Mouse (Mus musculus) limb, embryonic 15.5 days (tissue): Measurements from ENCODE around the gene Coro1c. TPM values are rescaled to one million over a fixed set of nuclear protein-coding genes. Genes with fewer than 3 reads are reported as not detected.

Experiments
- ATAC-seq: fragments of 200-750 bp; cut with Nextera tagmentation; 2 replicates; pipeline ENCODE4 v1.8.0; 2017; ENCODE audit warnings: low read depth, moderate TSS enrichment; ENCODE audit not compliant: insufficient number of reproducible peaks, low FRiP score, low TSS enrichment
- H3K27ac ChIP-seq: fragments of 300-500 bp; sonication (generic); 2 replicates; pipeline ENCODE4 v1.5.1; 2015; ENCODE audit warnings: moderate library complexity, mild to moderate bottlenecking, inconsistent platforms
- H3K27me3 ChIP-seq: fragments of 300-500 bp; sonication (generic); 2 replicates; pipeline ENCODE4 v1.6.1; 2015; ENCODE audit warnings: inconsistent platforms
- H3K36me3 ChIP-seq: fragments of 300-500 bp; sonication (generic); 2 replicates; pipeline ENCODE4 v1.6.1; 2015; ENCODE audit warnings: inconsistent platforms
- H3K4me1 ChIP-seq: fragments of 300-500 bp; sonication (generic); 2 replicates; pipeline ENCODE4 v1.6.1; 2015; ENCODE audit warnings: inconsistent platforms
- H3K4me2 ChIP-seq: fragments of 300-500 bp; sonication (generic); 2 replicates; pipeline ENCODE4 v1.6.1; 2015; ENCODE audit warnings: mild to moderate bottlenecking, inconsistent platforms
- H3K4me3 ChIP-seq: fragments of 300-500 bp; sonication (generic); 2 replicates; pipeline ENCODE4 v1.5.1; 2015; ENCODE audit warnings: mild to moderate bottlenecking, inconsistent platforms
- H3K9ac ChIP-seq: fragments of 300-500 bp; sonication (generic); 2 replicates; pipeline ENCODE4 v1.6.1; 2015; ENCODE audit warnings: inconsistent platforms
- H3K9me3 ChIP-seq: fragments of 300-500 bp; sonication (generic); 2 replicates; pipeline ENCODE4 v1.6.1; 2016; ENCODE audit warnings: inconsistent platforms
- WGBS: fragments of 180-500 bp; shearing (Covaris S2); methylation state at CpG from one replicate; pipeline ENCODE4 v1.1.7; 2015; 5-methylcytosine and 5-hydroxymethylcytosine counted together
- polyA plus RNA-seq: library from polyadenylated mRNA; unstranded; fragments of >200 nt; fragmentation: Nextera tagmentation; extraction: Ambion mirVana; gene quantifications from 2 replicates; pipeline ENCODE4 v1.2.1, GENCODE M21; 2015

The Coro1c gene
- polyA plus RNA-seq, 1 experiment from 2014 or later: 98.4 TPM

DNA sequence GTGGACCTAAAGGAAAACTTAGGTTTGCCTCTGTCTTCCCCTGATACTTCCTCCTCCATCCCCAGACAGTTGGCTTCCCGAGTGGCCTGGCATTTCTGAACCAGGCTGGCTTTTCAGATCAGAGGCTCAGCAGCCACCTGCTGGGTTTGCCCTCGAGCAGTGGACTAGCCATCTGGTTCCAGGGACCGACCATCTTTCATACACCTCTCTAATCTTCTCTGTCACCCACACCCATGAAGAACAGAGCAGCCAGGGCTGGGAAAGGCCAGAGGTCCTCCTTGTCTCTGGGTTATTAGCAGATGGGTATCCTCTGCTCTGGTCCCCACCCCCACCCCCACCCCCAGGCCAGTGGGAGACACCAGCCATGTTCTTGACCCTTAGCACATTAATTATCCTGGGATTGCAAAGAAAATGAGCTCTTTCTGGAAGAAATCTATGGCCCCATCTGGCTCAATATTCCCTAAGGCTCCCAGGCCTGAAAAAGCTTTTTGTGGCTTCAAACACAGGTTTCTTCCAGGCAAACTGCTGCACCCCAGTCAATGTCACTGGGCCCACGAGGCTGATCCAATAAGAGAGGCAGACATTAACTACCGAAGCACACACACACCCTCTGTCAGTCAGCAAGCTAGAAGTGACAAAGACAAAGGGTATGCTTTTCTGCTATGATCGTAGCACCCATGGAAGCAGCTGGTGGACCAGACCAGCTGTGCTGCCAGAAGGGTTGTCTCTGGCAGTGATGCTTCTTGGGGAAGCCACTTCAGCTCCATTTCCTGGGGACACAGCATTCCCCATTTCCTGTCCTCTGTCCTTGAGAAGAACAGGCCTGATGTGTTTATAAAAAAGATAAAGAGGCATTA is 13.0 kb upstream of the Coro1c start:
- Histone ChIP-seq H3K36me3 (no peaks in the 10 kb centered on the region), H3K4me2 (no peak overlapping the region), H3K9me3 (no peaks in the 10 kb centered on the region), H3K27ac (no peak overlapping the region), H3K27me3 (no peaks in the 10 kb centered on the region), H3K4me1 (peaks cover 14% of the 10 kb centered on the region), H3K9ac (no peak overlapping the region), H3K4me3 (no peak overlapping the region)
- WGBS: 16% methylated on average over 6 of the region's 6 CpGs
- no peak for ATAC-seq

DNA sequence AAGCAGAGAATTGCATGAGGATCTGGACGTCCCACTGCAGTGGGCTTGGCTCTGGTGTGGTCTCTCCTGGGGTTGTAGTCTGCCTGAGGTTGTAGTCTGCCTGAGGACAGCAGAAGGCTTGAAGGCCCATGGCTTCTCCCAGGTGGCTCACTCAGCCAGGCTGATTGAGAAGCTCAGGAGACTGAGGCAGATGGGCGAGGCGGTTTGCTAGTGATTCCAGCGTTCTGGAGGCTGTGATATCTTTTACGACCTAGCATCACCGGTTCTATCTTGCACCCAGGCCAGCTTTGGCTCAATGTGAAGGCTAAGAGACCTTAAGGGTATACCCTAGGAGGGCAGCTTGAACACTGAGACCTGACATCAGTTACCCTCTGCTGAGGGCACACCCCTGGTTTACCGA is 10.5 kb upstream of the Coro1c start:
- Histone ChIP-seq H3K9ac (no peak overlapping the region), H3K4me1 (peaks cover 10% of the 10 kb centered on the region), H3K9me3 (no peaks in the 10 kb centered on the region), H3K4me3 (no peak overlapping the region), H3K27ac (no peak overlapping the region), H3K4me2 (no peak overlapping the region), H3K36me3 (no peaks in the 10 kb centered on the region), H3K27me3 (no peaks in the 10 kb centered on the region)
- 31% methylated on average over 7 of the region's 7 CpGs for WGBS
- ATAC-seq: no peak

- no peak for ATAC-seq
- Histone ChIP-seq H3K4me2 (no peak overlapping the region), H3K4me1 (peaks cover 10% of the 10 kb centered on the region), H3K9ac (no peak overlapping the region), H3K36me3 (no peaks in the 10 kb centered on the region), H3K9me3 (no peaks in the 10 kb centered on the region), H3K4me3 (no peak overlapping the region), H3K27ac (peak overlapping the region; percentile 43; the same call in 1 of the 2 replicates), H3K27me3 (no peaks in the 10 kb centered on the region)
- 10% methylated on average over 9 of the region's 9 CpGs for WGBS
These were observed 10.1 kb upstream of the Coro1c start for GRCm38 (mm10) chr5:113918654-113919053.

- no peak overlapping the region for H3K4me3 ChIP-seq
- no peak for ATAC-seq
- no peaks in the 10 kb centered on the region for H3K27me3 ChIP-seq
- H3K36me3 ChIP-seq: no peaks in the 10 kb centered on the region
- WGBS: 63% methylated on average over 6 of the region's 6 CpGs
- H3K4me1 ChIP-seq: peaks cover 20% of the 10 kb centered on the region
- no peak overlapping the region for H3K27ac ChIP-seq
- H3K9ac ChIP-seq: no peak overlapping the region
- no peaks in the 10 kb centered on the region for H3K9me3 ChIP-seq
- no peak overlapping the region for H3K4me2 ChIP-seq
These were observed 2.1 kb upstream of the Coro1c start for GRCm38 (mm10) chr5:113910705-113911104.

DNA sequence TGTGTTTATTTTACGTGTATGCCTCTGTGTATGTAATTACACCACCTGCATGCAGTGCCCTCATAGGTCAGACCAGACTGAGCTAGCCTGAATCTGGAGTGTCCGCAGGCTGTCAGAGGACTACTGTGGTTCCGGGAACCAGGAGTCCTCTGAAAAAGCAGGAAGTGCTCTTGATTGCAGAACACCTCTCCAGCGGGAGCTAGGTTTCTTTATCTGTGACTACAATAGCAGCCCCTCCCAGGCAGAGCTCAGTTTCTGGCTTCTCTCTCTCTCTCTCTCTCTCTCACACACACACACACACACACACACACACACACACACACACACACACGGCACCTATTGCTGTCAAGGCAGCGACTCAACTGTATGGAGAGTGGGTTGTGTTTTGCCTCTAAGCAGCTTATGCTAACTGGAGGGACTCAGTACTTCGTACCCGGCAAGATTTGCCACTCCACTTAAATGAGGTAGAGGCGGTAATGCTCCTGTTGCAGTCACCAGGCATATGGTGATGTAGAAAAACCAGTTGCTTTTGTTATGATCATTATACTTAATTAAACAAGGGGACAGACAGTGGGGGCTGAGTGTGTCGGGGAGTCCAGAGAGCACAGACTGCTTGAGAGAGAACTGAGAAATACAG is 1.6 kb upstream of the Coro1c start:
- H3K36me3 ChIP-seq: no peaks in the 10 kb centered on the region
- no peak overlapping the region for H3K27ac ChIP-seq
- ATAC-seq: no peak
- H3K4me3 ChIP-seq: no peak overlapping the region
- H3K27me3 ChIP-seq: no peaks in the 10 kb centered on the region
- no peak overlapping the region for H3K4me2 ChIP-seq
- H3K9me3 ChIP-seq: no peaks in the 10 kb centered on the region
- no peak overlapping the region for H3K9ac ChIP-seq
- peaks cover 20% of the 10 kb centered on the region for H3K4me1 ChIP-seq
- 34% methylated on average over 10 of the region's 10 CpGs for WGBS

DNA sequence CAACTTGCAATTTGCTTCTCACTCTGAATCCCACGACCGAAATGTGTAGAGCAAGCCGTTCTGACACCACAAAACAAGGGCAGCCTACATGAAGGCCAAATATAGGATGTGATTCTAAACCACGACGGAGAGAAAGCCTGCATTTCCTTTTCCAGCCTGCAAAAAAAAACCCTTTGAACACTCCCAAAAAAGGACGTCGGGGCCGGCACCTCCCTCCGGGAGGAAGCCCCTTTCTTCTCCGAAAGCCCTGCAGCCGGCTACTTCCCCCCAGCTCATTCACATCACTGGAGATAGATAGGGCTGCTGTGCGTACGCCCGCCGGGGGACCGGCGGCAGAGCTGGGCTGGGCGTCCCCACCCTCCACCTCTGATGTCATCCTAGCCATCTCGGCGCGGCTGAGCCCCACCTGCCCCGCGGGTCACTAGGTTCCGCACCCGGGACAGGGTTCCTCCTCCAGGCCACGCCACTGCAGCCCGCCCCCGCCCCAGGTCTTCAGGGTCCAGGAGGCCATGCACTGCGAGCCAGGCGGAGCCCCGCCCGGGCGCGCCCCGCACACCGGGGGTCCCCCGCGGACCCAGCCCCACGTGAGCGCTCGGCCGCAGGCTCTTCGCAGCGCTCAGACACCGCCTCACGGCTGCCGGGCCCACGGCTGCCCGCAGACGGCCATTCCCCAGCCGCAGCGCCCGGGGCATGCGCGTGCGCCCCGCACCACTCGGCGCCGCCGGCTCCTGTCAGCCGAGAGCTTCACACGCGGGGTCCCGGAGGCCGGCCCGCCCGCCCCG is 581 bp downstream of the Coro1c start:
- H3K9ac ChIP-seq: peak overlapping the region; percentile 83
- ATAC-seq: peak; percentile 33
- peak overlapping the region; percentile 98 for H3K4me3 ChIP-seq
- no peaks in the 10 kb centered on the region for H3K27me3 ChIP-seq
- peak overlapping the region; percentile 71 for H3K4me2 ChIP-seq
- no peaks in the 10 kb centered on the region for H3K9me3 ChIP-seq
- no peaks in the 10 kb centered on the region for H3K36me3 ChIP-seq
- peak overlapping the region; percentile 93 for H3K27ac ChIP-seq
- H3K4me1 ChIP-seq: peaks cover 26% of the 10 kb centered on the region
- under 1% methylated on average over 65 of the region's 69 CpGs for WGBS

GRCm38 (mm10) chr5:113906958-113907735 is 1.4 kb downstream of the Coro1c start:
- Histone ChIP-seq H3K4me1 (peaks cover 26% of the 10 kb centered on the region), H3K27me3 (no peaks in the 10 kb centered on the region), H3K9me3 (no peaks in the 10 kb centered on the region), H3K27ac (peak overlapping the region; percentile 93), H3K4me3 (peak overlapping the region; percentile 98), H3K36me3 (no peaks in the 10 kb centered on the region), H3K9ac (peak overlapping the region; percentile 83; the same call in 1 of the 2 replicates), H3K4me2 (peak overlapping the region; percentile 71)
- ATAC-seq: no peak
- WGBS: 18% methylated on average over 17 of the region's 17 CpGs

GRCm38 (mm10) chr5:113904987-113905386 is 3.6 kb downstream of the Coro1c start:
- Histone ChIP-seq H3K4me2 (no peak overlapping the region), H3K4me1 (peaks cover 36% of the 10 kb centered on the region), H3K36me3 (no peaks in the 10 kb centered on the region), H3K4me3 (no peak overlapping the region), H3K27ac (no peak overlapping the region), H3K27me3 (no peaks in the 10 kb centered on the region), H3K9me3 (no peaks in the 10 kb centered on the region), H3K9ac (no peak overlapping the region)
- no peak for ATAC-seq
- 39% methylated on average over 4 of the region's 4 CpGs for WGBS

- peaks cover 31% of the 10 kb centered on the region for H3K4me1 ChIP-seq
- no peak overlapping the region for H3K9ac ChIP-seq
- H3K27me3 ChIP-seq: no peaks in the 10 kb centered on the region
- H3K27ac ChIP-seq: no peak overlapping the region
- H3K9me3 ChIP-seq: no peaks in the 10 kb centered on the region
- H3K4me3 ChIP-seq: no peak overlapping the region
- WGBS: 69% methylated on average over 5 of the region's 5 CpGs
- no peaks in the 10 kb centered on the region for H3K36me3 ChIP-seq
- no peak for ATAC-seq
- H3K4me2 ChIP-seq: no peak overlapping the region
These were observed 5.6 kb downstream of the Coro1c start for GRCm38 (mm10) chr5:113902983-113903382.

DNA sequence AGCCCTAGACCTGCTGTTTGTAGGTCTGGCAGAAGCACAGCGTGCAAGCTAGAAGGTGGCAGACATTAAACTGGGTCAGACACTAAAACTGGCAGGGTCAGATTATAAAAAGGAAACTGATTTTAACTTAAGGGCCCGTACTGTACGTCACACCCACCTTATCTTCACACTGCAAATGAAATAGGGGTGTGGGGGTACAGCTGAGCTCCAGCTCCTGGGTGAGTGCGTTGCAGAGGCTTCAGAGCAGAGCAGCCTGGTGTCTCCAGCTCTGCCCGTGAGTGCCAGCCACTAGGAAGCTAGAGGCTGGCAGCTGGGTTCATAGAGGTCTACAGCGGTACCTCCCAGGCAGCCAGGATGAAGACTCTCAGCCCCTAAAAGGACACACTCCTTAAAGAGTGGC is 6.5 kb downstream of the Coro1c start:
- Histone ChIP-seq H3K9ac (no peak overlapping the region), H3K27ac (no peak overlapping the region), H3K4me1 (peaks cover 26% of the 10 kb centered on the region), H3K4me2 (no peak overlapping the region), H3K4me3 (no peak overlapping the region), H3K27me3 (no peaks in the 10 kb centered on the region), H3K9me3 (no peaks in the 10 kb centered on the region), H3K36me3 (no peaks in the 10 kb centered on the region)
- no peak for ATAC-seq
- WGBS: 62% methylated on average over 6 of the region's 6 CpGs

DNA sequence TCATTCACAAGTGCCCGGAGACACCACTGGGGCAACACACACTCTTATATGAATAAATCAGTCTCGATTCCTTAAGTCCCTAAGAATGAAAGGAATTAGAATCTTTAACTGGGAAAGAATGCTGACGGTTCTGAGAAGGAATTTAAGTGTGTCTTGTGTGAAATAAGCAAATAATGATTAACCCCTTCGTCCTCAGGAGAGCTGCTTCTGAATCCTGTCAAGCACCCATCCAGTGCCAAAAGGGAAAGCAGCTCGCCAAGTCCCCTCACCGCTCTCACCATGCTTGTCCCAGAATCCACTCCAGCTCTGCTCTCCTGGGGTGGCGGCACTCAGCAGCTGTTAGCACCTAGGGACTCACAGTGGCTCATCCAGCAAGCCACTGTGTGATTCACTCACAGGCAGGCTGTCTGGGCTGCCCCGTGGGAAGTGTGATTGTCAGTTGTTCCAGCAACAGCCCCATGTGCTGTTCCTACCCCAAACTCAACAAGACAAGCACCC is 7.4 kb downstream of the Coro1c start:
- WGBS: 41% methylated on average over 8 of the region's 8 CpGs
- H3K27ac ChIP-seq: peak overlapping the region; percentile 11; the same call in 1 of the 2 replicates
- no peaks in the 10 kb centered on the region for H3K27me3 ChIP-seq
- H3K9me3 ChIP-seq: no peaks in the 10 kb centered on the region
- H3K4me3 ChIP-seq: no peak overlapping the region
- H3K9ac ChIP-seq: no peak overlapping the region
- no peak overlapping the region for H3K4me2 ChIP-seq
- ATAC-seq: no peak
- H3K4me1 ChIP-seq: peaks cover 23% of the 10 kb centered on the region
- H3K36me3 ChIP-seq: no peaks in the 10 kb centered on the region
